Mouse (Mus musculus): Measurements from ENCODE around the gene Nox1. TPM values are rescaled to one million over a fixed set of nuclear protein-coding genes. Genes with fewer than 3 reads are reported as not detected.
A peak's percentile ranks its signal among the peaks of the same experiment; 100 is the strongest.
"Not testable (repeated sequence)": the region's sequence is repeated elsewhere in the genome, so short reads cannot be mapped to it uniquely, and the experiment has no call there.

Nox1 gene
- polyA plus RNA-seq, 1 experiment from 2014 or later: 1.6 TPM

- Histone ChIP-seq H3K4me2 (ENCODE audit: low read depth, low read length) (no peak overlapping the region), H3K4me3 (ENCODE audit: low read length) (no peak overlapping the region), H3K36me3 (ENCODE audit: control insufficient read depth, insufficient read depth, low read length) (no peaks in the 10 kb centered on the region), H3K27ac (ENCODE audit: low read length) (no peak overlapping the region), H3K9ac (ENCODE audit: low read length) (no peak overlapping the region), H3K27me3 (ENCODE audit: control insufficient read depth, insufficient read depth, low read depth, low read length) (no peaks in the 10 kb centered on the region), H3K9me3 (ENCODE audit: control insufficient read depth, low read length) (no peaks in the 10 kb centered on the region), H3K4me1 (replicated peaks; ENCODE audit: control insufficient read depth, insufficient read depth, low read length) (no peaks in the 10 kb centered on the region)
- ATAC-seq (ENCODE audit: low read depth): no peak
- WGBS: 53% methylated on average over 2 of the region's 2 CpGs
Measured at GRCm38 (mm10) chrX:134208491-134208890, 13.3 kb downstream of the Nox1 start.

DNA sequence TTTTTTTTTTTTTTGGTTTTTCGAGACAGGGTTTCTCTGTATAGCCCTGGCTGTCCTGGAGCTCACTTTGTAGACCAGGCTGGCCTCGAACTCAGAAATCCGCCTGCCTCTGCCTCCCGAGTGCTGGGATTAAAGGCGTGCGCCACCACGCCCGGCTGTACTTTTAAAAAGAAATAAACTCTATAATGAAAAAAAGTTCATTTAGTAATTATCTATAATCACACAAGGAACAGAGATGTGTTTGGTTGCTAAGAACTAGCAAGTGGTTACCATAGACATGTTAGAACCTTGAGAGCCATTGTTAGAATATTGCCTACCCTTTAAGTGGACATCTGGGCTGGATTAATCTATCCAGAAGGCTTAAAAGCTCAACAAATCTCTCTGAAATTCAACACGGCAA, 34.6 kb downstream of the Nox1 start, which contains the start of gene Arl13a:
Gene Arl13a (plus strand): TSS at position 301 of the 400 bp plus-strand sequence.
- not testable (repeated sequence) for H3K4me3 ChIP-seq (ENCODE audit: low read length); H3K4me2 ChIP-seq (ENCODE audit: low read depth, low read length)

GRCm38 (mm10) chrX:134174699-134175098, 47.1 kb downstream of the Nox1 start:
- no peak overlapping the region for H3K4me3 ChIP-seq (ENCODE audit: low read length)
- no peaks in the 10 kb centered on the region for H3K36me3 ChIP-seq (ENCODE audit: control insufficient read depth, insufficient read depth, low read length)
- H3K27ac ChIP-seq (ENCODE audit: low read length): no peak overlapping the region
- ATAC-seq (ENCODE audit: low read depth): no peak
- 91% methylated on average over 1 of the region's 1 CpGs for WGBS
- no peaks in the 10 kb centered on the region for H3K27me3 ChIP-seq (ENCODE audit: control insufficient read depth, insufficient read depth, low read depth, low read length)
- H3K4me2 ChIP-seq (ENCODE audit: low read depth, low read length): no peak overlapping the region
- H3K9ac ChIP-seq (ENCODE audit: low read length): no peak overlapping the region
- no peaks in the 10 kb centered on the region for H3K4me1 ChIP-seq (replicated peaks; ENCODE audit: control insufficient read depth, insufficient read depth, low read length)
- H3K9me3 ChIP-seq (ENCODE audit: control insufficient read depth, low read length): no peaks in the 10 kb centered on the region

More for the DNA sequence above, 34.6 kb downstream of the Nox1 start, which contains the start of gene Arl13a:
- H3K9me3 ChIP-seq (ENCODE audit: control insufficient read depth, low read length); H3K9ac ChIP-seq (ENCODE audit: low read length); ATAC-seq (ENCODE audit: low read depth); H3K36me3 ChIP-seq (ENCODE audit: control insufficient read depth, insufficient read depth, low read length); H3K4me1 ChIP-seq (replicated peaks; ENCODE audit: control insufficient read depth, insufficient read depth, low read length); H3K27ac ChIP-seq (ENCODE audit: low read length); H3K27me3 ChIP-seq (ENCODE audit: control insufficient read depth, insufficient read depth, low read depth, low read length): not testable (repeated sequence)
- WGBS: 95% methylated on average over 8 of the region's 9 CpGs

DNA sequence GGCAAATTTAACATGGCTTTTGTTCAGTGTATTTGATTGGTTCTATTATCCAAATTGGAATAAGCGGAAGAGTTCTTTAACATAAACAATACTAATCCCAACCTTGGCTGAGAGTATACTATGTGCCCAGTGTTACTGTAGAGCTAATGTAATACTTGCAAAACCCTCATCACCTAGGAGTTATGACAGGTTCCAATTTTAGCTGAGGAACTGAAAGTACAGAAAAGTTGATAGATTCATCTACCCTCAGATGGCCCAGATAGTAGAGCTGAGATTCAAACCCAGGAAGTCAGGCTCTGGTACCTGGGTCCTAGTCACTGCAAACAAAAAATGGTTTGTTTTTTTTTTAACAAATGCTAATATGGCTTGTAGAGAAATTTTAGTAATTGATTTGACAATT, 51.2 kb downstream of the Nox1 start:
- Histone ChIP-seq H3K4me2 (ENCODE audit: low read depth, low read length) (no peak overlapping the region), H3K27me3 (ENCODE audit: control insufficient read depth, insufficient read depth, low read depth, low read length) (no peaks in the 10 kb centered on the region), H3K4me3 (ENCODE audit: low read length) (no peak overlapping the region), H3K4me1 (replicated peaks; ENCODE audit: control insufficient read depth, insufficient read depth, low read length) (no peaks in the 10 kb centered on the region), H3K27ac (ENCODE audit: low read length) (no peak overlapping the region), H3K36me3 (ENCODE audit: control insufficient read depth, insufficient read depth, low read length) (no peaks in the 10 kb centered on the region), H3K9me3 (ENCODE audit: control insufficient read depth, low read length) (no peaks in the 10 kb centered on the region), H3K9ac (ENCODE audit: low read length) (no peak overlapping the region)
- 85% methylated on average over 1 of the region's 1 CpGs for WGBS
- no peak for ATAC-seq (ENCODE audit: low read depth)

- no peaks in the 10 kb centered on the region for H3K9me3 ChIP-seq (ENCODE audit: control insufficient read depth, low read length)
- peak; percentile 28; the same call in 1 of the 2 replicates for ATAC-seq (ENCODE audit: low read depth)
- 43% methylated on average over 3 of the region's 4 CpGs for WGBS
Measured at GRCm38 (mm10) chrX:134163484-134163883, 58.3 kb downstream of the Nox1 start.

DNA sequence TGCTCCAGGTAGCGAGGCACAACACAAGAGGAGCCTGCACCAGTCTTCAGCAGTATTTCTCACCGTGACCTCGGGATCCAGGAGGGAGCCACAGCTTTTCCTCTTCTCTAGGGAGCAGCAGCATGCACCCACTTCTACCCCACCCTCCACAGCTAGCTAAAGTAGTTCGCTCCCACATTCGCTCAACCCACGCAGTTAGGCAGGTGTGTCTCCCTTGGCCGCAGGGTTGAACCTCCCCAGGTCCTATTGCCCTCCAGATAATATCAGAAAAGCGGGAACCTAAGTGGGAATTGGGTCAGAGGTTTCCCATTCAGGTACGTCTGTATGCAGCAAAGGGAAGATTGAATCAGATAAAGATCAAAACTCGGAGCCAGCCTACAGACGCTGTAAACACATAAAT, 58.9 kb downstream of the Nox1 start:
- Histone ChIP-seq H3K9me3 (ENCODE audit: control insufficient read depth, low read length) (no peaks in the 10 kb centered on the region), H3K27me3 (ENCODE audit: control insufficient read depth, insufficient read depth, low read depth, low read length) (no peaks in the 10 kb centered on the region), H3K36me3 (ENCODE audit: control insufficient read depth, insufficient read depth, low read length) (no peaks in the 10 kb centered on the region), H3K4me2 (ENCODE audit: low read depth, low read length) (peak overlapping the region; percentile 51), H3K4me1 (replicated peaks; ENCODE audit: control insufficient read depth, insufficient read depth, low read length) (peaks cover 6% of the 10 kb centered on the region; the same call in 1 of the 2 replicates), H3K27ac (ENCODE audit: low read length) (no peak overlapping the region), H3K4me3 (ENCODE audit: low read length) (peak overlapping the region; percentile 17), H3K9ac (ENCODE audit: low read length) (no peak overlapping the region; the same call in 1 of the 2 replicates)
- 17% methylated on average over 11 of the region's 11 CpGs for WGBS
- peak; percentile 41; the same call in 1 of the 2 replicates for ATAC-seq (ENCODE audit: low read depth)

More at GRCm38 (mm10) chrX:134163484-134163883, 58.3 kb downstream of the Nox1 start:
- Histone ChIP-seq H3K27me3 (ENCODE audit: control insufficient read depth, insufficient read depth, low read depth, low read length) (no peaks in the 10 kb centered on the region), H3K4me2 (ENCODE audit: low read depth, low read length) (no peak overlapping the region), H3K4me1 (replicated peaks; ENCODE audit: control insufficient read depth, insufficient read depth, low read length) (peaks cover 6% of the 10 kb centered on the region; the same call in 1 of the 2 replicates), H3K9ac (ENCODE audit: low read length) (no peak overlapping the region), H3K4me3 (ENCODE audit: low read length) (no peak overlapping the region), H3K27ac (ENCODE audit: low read length) (no peak overlapping the region), H3K36me3 (ENCODE audit: control insufficient read depth, insufficient read depth, low read length) (no peaks in the 10 kb centered on the region)

DNA sequence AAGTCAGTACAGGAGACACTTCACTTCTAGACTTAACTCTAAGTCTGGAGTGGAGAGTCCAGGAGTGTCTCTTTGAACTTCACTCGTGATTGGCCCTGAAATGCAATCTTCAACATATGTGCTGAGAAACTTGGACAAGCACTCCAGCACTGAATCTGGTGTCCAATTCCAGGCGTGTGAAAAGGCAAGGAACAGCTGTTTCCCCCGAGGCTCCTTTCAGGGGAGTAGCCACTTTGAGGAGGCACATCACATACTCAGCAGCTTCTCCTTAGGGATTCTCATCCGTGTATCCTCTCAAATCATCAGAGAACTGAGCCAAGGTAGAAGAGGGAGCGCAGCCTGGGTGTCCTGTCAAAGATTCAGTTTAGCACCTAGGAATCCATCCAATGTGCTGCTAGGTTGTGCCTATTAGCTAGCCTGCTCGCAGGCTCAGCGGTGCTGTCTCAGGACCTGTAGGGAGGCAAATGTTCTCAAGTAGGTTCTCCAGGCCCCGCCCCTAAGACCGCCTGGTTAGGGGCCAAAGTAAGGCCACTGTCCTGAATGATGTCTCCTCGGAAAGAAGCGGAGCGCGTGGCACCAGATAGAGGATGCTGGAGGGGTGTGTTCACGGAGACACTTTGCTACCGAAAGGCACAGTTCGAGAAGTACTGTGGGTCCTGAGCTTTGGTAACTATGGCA, 59.6 kb downstream of the Nox1 start, which contains the start of gene Xkrx:
Gene Xkrx (minus strand): TSS at position 34 of the 678 bp plus-strand sequence.
- peak within 1 kb of the TSS; percentile 17 for H3K4me3 ChIP-seq (ENCODE audit: low read length)
- ATAC-seq (ENCODE audit: low read depth): peak; percentile 80
- H3K4me2 ChIP-seq (ENCODE audit: low read depth, low read length): peak within 1 kb of the TSS; percentile 51
- H3K27me3 ChIP-seq (ENCODE audit: control insufficient read depth, insufficient read depth, low read depth, low read length): no peaks in the 10 kb centered on the region
- peak within 1 kb of the TSS; percentile 22; the same call in 1 of the 2 replicates for H3K27ac ChIP-seq (ENCODE audit: low read length)
- 29% methylated on average over 16 of the region's 16 CpGs for WGBS
- H3K36me3 ChIP-seq (ENCODE audit: control insufficient read depth, insufficient read depth, low read length): no peaks in the 10 kb centered on the region
- no peaks in the 10 kb centered on the region for H3K9me3 ChIP-seq (ENCODE audit: control insufficient read depth, low read length)
- H3K9ac ChIP-seq (ENCODE audit: low read length): no peak within 1 kb of the TSS; the same call in 1 of the 2 replicates
- H3K4me1 ChIP-seq (replicated peaks; ENCODE audit: control insufficient read depth, insufficient read depth, low read length): peaks cover 6% of the 10 kb centered on the region; the same call in 1 of the 2 replicates

DNA sequence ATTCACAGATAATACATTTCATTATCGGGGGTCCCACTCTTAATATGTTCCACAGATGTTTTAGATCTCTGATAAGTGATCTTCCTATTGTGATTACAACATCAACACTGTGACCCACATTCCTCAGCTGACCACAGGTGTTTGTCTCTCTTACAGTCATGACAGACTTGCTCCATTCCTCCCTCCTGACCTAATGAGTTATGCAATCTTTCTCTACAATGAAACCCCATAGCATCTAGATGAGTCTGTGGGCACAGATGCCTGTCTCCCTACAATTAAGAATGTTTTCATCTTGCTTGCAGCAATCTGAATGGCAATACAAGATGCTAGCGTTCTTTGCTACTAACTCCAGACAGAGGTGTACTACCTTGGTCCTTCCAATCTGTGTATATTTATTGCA, 61.3 kb downstream of the Nox1 start:
- WGBS: 65% methylated on average over 2 of the region's 2 CpGs
- Histone ChIP-seq H3K4me3 (ENCODE audit: low read length) (no peak overlapping the region), H3K4me1 (replicated peaks; ENCODE audit: control insufficient read depth, insufficient read depth, low read length) (peaks cover 6% of the 10 kb centered on the region; the same call in 1 of the 2 replicates), H3K9me3 (ENCODE audit: control insufficient read depth, low read length) (no peaks in the 10 kb centered on the region), H3K27me3 (ENCODE audit: control insufficient read depth, insufficient read depth, low read depth, low read length) (no peaks in the 10 kb centered on the region), H3K4me2 (ENCODE audit: low read depth, low read length) (no peak overlapping the region), H3K36me3 (ENCODE audit: control insufficient read depth, insufficient read depth, low read length) (no peaks in the 10 kb centered on the region), H3K9ac (ENCODE audit: low read length) (no peak overlapping the region), H3K27ac (ENCODE audit: low read length) (no peak overlapping the region)
- ATAC-seq (ENCODE audit: low read depth): no peak

DNA sequence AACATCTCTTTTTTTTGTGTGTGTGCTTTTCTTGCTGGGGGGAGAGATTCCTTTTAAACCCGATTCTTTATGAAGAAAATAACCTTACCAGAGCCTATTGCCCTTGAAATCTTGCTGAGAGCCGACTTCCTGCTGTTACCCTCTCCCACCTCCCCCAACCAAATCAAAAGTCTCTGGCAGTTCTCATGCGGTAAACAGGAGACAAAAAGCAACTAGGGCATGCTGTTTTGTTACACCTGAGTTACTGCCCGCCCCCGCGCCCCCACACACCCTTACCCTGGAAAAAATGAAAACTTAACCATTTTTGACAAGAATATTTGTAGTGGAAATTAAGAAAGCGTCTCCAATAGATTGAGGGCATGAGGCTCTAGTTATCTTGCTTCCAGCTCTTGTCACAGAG, 63.6 kb downstream of the Nox1 start:
- H3K27me3 ChIP-seq (ENCODE audit: control insufficient read depth, insufficient read depth, low read depth, low read length): no peaks in the 10 kb centered on the region
- H3K27ac ChIP-seq (ENCODE audit: low read length): no peak overlapping the region
- WGBS: 50% methylated on average over 7 of the region's 7 CpGs
- no peak overlapping the region for H3K4me2 ChIP-seq (ENCODE audit: low read depth, low read length)
- no peak for ATAC-seq (ENCODE audit: low read depth)
- H3K9me3 ChIP-seq (ENCODE audit: control insufficient read depth, low read length): no peaks in the 10 kb centered on the region
- no peaks in the 10 kb centered on the region for H3K36me3 ChIP-seq (ENCODE audit: control insufficient read depth, insufficient read depth, low read length)
- H3K9ac ChIP-seq (ENCODE audit: low read length): no peak overlapping the region
- H3K4me1 ChIP-seq (replicated peaks; ENCODE audit: control insufficient read depth, insufficient read depth, low read length): peaks cover 6% of the 10 kb centered on the region; the same call in 1 of the 2 replicates
- H3K4me3 ChIP-seq (ENCODE audit: low read length): no peak overlapping the region
